Mouse (Mus musculus) layer of hippocampus, postnatal 36 days (tissue): ENCODE data around the gene Fate1. TPM values are rescaled to one million over a fixed set of nuclear protein-coding genes. Genes with fewer than 3 reads are reported as not detected.

Experiments
- total RNA-seq, 2 experiments: library from RNA; stranded (reverse); gene quantifications; 2 replicates each; pipeline ENCODE4 v1.2.3; 2021

The Fate1 gene
- total RNA-seq, 2 experiments from 2014 or later = not detected

Other genes with a start within 250 kb of the Fate1 start
- gene Vma21, start 157.1 kb upstream of the Fate1 start, total RNA-seq = 10 to 100 TPM; 35.5 to 38.6 TPM
- gene Gm1141, start 52.0 kb upstream of the Fate1 start, total RNA-seq = 1 to 10 TPM; 1.2 to 1.4 TPM
- 10 to 100 TPM; 18.4 to 20.6 TPM for gene Prrg3, start 10.4 kb upstream of the Fate1 start, total RNA-seq
- gene Cnga2, start 18.9 kb downstream of the Fate1 start, total RNA-seq = not detected
- gene Magea4, start 249.0 kb downstream of the Fate1 start, total RNA-seq = not detected